Mouse (Mus musculus): ENCODE data around the gene Ugt1a5.

The Ugt1a5 gene

GRCm38 (mm10) chr1:88240072-88240471 is 74.3 kb downstream of the Ugt1a5 start:
- no peak for DNase-seq (ENCODE audit: low read depth)

GRCm38 (mm10) chr1:88240579-88240978 is 74.8 kb downstream of the Ugt1a5 start:
- no peak for DNase-seq (ENCODE audit: low read depth)

DNA sequence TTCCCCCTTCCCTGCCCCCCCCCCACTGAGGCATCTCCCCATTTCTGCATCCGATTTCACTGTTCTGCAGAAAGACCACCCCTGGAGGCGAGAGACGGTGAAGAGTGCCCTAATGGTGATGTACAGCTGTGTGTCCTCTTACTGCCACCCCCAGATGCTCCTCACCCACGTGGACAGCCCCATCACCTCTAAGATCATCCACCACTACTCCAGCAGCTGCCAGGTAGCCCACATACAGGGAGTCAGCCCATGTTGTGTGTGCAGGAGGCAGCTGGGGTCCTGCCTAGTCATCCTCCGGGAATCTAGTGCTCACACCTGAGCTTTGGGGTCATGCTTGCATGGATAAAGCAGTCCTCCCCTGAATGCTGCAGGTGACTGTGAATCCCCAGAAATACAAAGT is 78.0 kb downstream of the Ugt1a5 start:
- DNase-seq (ENCODE audit: low read depth) = no peak

DNA sequence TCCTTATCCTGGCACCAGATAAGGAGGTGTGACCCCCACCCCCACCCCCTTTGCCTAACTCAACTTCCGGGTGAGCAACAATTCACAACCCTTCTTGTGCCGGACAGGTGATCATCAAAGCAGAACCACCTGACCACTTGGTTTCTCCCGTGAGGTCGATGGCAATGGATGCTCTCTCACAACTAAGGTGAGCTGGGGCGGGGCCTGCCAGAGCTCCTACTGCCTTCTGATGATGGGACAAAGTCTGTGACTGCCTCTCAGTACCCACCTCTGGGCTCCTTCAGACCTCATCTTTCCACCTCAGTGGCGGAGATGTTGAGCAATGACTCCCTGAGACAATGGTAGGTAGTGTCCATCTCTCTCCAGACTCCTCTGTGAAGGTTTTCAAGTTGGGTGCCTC is 80.1 kb downstream of the Ugt1a5 start:
- DNase-seq (ENCODE audit: low read depth) = no peak

DNA sequence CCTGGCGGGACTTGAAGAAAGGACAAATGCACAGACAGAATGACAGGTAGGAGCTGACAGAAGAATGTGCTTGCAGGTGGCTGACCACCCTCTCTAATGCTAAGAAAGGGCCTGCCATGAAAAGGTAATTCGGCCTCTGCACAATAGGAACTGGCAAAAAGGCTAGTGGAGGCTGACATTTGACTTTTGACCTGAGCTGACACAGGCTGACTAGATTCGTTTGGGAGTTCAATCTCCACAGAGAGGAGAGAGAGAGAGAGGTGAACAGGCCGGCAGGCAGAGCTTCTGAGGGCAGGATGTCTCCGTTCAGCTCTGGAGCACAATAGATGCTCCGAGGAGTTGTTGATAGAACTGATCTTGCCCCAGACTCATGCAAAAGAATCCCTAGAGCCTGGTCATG is 80.6 kb downstream of the Ugt1a5 start:
- DNase-seq (ENCODE audit: low read depth) = no peak

- DNase-seq (ENCODE audit: low read depth) = no peak
Observed at GRCm38 (mm10) chr1:88247660-88248059, 81.8 kb downstream of the Ugt1a5 start.

DNA sequence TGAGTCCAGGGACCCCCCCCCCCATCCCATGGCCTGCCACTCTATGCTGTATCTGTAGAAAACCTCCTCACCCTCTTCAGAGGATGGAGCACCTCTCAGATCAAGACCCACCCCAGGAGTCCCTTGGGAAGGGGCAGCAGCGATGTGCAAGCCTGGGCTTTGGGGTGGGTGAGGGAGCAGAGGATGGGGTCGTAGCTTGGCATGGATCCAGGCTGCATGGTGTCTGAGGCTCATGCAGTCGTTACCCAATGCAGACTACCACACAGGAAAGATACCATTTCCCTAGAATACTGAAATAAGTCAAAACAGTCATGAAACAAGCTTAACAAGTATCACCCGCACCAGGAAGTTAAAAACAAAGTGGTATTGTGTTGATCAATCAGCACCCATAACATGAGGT is 82.8 kb downstream of the Ugt1a5 start:
- no peak for DNase-seq (ENCODE audit: low read depth)

DNA sequence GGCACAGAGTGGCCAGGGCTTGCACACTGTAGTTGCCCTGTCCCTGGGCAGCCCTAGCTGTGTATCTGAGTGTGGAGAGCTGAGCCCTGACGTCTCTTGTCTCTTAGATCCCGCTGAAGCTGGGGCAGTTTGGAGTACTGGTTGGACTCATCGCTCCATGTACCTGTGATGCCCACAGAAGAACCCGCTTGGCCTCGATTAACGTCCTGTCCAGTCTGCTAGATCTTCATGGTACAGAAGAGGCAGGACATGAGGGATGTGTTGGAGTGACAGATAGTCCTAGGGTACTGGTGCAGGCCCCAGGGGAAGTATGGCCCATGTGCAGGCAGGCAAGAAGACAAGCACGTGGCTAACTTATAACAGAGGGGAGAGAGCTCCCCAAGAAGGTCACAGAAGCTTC is 83.8 kb downstream of the Ugt1a5 start:
- no peak for DNase-seq (ENCODE audit: low read depth)

GRCm38 (mm10) chr1:88250023-88250422 is 84.2 kb downstream of the Ugt1a5 start:
- DNase-seq (ENCODE audit: low read depth) = no peak

- DNase-seq (ENCODE audit: low read depth) = no peak
Observed at GRCm38 (mm10) chr1:88253106-88253505, 87.3 kb downstream of the Ugt1a5 start.

- DNase-seq (ENCODE audit: low read depth) = no peak
Observed at GRCm38 (mm10) chr1:88253540-88253939, 87.7 kb downstream of the Ugt1a5 start.

DNA sequence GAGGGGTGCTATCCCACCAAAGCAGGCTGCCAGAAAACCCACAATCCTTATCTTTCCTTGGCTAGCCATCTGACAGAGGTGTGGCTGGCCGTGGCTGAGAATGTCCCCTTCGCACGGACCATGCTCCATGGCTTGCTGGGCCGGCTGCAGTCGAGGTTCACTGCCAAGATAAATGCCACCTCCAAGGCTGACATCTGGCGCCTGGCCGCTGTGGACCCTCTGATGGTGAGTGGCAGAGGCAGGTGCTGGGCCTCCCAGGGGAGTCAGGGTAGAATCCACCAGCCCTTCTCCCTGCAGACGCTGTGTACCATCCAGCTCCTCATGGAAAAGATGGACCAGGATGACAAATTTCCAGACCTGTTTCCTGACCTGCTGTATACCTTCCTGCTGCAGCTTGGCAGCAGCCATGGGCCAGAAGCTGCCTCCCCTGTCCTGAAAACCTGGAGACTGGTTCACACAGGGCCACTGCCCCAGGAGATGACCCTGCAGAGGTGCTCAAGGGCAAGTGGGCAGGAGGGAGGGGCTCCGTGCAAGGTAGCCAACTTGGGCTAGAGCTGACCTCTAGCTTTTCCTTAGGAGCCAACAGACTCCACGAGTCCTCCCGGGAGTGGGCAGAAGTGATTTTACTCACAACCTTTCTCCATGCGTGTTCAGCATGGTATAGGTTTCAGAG is 89.1 kb downstream of the Ugt1a5 start:
- DNase-seq (ENCODE audit: low read depth) = no peak

- DNase-seq (ENCODE audit: low read depth) = no peak
Observed at GRCm38 (mm10) chr1:88255466-88255857, 89.7 kb downstream of the Ugt1a5 start.

DNA sequence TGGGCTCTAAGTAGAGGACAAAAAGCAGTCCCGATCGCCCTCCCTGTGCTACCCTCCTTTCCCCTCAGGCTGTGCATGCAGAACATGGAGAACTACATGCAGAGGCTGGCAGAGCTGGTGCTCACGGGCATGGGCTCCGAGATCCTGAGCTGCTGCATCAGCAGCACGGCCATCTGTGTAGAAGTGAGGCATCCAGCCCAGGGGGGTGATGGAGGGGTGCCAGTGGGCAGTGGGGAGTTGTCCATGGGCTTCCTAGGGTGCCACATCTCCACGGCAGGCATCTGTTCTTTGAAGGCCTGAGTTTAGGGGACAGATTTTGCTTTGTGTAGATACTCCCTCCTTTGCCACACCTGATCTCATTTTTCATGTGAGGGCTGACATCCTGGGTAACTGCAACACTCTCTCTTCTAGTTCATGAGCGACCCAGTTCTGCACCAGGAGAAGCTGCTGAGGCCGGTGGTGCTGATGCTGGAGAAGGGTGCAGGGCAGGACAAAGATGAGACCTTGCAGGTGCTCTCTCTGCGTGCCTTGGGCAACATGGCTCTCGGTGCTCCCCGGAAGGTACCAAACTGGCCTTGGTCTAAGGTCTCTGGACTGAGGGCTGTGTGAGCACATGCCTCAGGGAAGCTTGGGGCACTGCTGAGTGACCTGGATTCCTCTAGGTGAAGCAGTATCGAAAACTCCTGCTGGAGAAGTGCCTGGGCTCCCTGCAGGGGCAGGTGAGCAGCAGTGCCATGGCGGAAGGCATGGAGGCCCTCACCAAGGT is 90.4 kb downstream of the Ugt1a5 start:
- DNase-seq (ENCODE audit: low read depth) = no peak

DNA sequence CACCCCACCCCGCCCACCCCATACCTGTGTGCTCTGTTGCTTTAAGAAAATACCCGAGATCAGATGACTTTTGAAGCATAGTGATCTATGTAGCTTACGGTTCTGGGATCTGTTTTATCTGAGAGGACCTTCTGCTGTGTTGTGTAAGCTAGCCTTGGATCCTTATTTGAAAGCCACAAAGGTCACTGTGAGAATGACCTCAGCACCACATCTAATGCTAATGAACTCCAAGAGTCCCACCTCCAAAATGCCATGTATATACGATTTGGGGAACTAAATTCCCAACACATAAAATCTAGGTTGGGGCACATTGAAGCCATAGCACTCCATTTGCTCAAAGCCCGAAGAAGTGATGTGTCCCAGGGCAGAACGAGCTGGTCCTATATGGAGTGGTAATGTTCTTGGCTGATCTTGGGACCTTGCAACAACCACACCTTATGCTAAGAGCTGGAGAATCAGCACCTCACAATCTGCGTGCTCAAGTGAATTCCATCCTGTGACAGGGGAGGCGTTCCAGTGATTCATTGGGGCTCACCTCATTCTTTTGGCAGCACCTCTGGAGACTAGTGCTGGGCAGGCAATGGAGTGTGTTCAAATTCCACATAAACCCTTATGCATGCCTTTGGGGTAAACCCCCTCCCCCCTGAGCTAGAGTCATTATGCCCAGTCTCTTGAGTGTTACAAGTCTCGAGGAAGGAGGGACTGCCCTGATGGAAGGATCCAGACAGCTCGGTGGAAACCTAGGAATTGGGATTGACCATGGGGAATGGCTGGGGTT is 91.3 kb downstream of the Ugt1a5 start:
- no peak for DNase-seq (ENCODE audit: low read depth)

DNA sequence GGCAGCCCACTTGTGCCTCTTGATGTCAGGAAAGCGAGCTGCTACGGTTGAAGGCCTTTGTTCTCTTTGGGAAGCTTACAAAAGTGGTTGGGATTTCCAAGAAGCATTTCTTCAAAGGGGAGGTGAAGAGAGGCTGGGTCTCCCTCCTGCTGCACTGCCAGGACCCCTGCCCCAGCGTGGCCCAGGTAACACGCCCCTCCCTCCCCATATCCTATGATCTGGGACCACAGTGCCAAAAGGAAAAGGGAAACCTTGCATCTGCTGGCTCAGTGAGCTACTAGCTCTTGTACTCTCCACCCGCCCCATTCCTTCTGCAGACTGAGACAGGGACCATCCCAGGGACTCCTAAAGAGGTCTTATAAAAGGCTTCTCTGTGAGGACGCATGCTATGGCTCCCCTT is 91.9 kb downstream of the Ugt1a5 start:
- DNase-seq (ENCODE audit: low read depth) = no peak

DNA sequence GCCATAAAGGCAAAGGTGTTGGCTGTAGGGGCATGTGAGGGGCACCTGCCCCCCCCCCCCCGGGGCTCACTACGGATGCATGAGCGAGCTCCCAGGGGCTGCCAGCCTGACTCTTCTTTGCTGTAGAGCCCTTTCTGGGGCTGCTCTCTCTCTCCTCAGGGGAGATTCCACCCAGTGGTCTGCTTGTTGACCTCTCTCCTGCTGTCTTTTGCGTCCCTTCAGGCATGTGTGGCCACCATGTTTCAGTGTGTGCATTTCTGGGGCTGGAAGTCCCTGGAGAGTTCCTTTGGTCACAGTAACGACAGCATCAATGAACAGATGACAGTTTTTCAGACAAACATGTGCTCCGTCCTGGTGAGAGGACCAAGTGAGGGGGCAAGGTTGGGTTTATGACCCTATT is 92.5 kb downstream of the Ugt1a5 start:
- DNase-seq (ENCODE audit: low read depth) = no peak

DNA sequence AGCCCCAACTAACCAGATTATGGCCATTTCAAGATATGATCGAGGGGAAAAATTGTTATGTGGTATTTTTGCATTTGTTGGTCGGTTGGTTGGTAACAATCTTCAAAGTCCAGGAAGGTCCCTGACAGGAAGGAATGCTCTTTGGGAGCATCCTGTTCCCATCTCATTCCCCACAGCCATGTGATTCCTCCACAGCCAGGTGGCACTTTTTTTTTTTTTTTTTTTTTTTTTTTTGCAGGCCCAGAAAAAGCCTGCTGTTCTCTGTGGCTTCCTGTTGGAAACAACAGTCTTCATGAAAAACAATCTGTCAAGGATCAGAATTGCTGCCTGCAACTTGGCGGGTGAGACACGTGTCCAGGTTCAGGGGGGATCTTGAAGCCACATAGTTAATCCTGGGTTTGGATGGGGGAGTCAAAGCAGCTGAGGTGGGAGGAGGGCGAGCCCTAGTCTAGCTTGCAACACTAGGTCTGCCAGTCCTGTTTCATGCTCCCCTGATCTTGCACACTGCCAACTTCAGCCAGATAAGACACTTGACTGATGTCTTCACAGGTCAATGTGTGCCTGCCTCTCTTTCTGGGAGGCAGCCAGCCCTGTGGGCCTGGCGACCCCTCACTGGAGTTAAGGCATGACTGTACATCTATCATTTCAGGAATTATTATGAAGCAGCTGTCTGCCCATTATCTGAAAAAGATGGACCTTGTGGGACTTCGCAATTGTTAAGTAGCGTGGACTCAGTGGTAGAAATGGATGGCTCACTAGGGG is 93.2 kb downstream of the Ugt1a5 start:
- DNase-seq (ENCODE audit: low read depth) = no peak

- no peak for DNase-seq (ENCODE audit: low read depth)
Observed at GRCm38 (mm10) chr1:88259643-88260024, 93.8 kb downstream of the Ugt1a5 start.

DNA sequence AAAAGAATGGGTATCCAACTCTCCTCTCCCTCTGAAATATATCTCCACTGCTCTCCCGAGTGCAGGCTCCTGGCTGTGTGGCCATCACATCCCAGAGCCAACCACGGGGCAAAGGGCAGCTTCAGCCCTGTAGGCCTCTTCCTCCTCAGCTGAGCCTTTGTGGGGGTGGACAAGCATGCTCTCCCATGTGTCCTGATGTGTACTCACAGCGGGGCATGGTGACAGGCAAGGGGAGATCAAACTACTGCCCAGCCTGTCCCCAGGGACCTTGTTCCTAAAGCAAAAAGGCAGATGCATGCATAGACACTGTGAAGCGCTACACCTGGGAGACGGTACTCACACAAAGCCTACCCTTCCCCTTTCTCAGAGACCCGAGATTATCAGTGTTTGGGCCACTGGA is 94.3 kb downstream of the Ugt1a5 start:
- no peak for DNase-seq (ENCODE audit: low read depth)

GRCm38 (mm10) chr1:88260604-88261377 is 95.0 kb downstream of the Ugt1a5 start:
- DNase-seq (ENCODE audit: low read depth) = no peak

DNA sequence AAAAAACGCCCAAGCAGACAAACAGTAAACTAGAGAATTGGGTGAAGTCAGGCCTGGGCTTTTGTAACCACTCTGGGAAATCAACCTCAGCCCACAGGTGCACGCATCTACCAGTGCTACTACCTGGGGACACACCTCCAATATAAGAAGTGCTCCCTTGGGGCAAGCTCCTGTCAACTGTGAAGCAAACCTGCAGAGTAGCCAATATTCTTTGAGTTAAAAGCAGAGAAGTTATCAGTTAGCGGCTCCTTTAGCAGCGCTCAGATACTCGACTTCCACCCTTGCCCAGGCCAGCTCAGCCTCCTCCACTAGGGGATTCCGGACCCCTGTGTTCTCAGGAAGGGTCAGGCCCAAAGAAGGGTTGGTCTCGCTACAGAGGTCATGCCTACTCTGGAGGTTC is 95.9 kb downstream of the Ugt1a5 start:
- DNase-seq (ENCODE audit: low read depth) = no peak
